Mouse (Mus musculus): ENCODE data around the gene Kmt2d.
A peak's percentile ranks its signal among the peaks of the same experiment; 100 is the strongest.
"Not testable (repeated sequence)": the region's sequence is repeated elsewhere in the genome, so short reads cannot be mapped to it uniquely, and the experiment has no call there.

Kmt2d gene

GRCm38 (mm10) chr15:98871070-98871915 is at the start of gene Kmt2d:
TSS of gene Kmt2d (minus strand) at chr15:98871204.
- no peak for DNase-seq (ENCODE audit: low spot score in 2 of 2)

GRCm38 (mm10) chr15:98918499-98918895 is 47.5 kb upstream of the Kmt2d start:
- DNase-seq (ENCODE audit: low spot score in 2 of 2), result not testable (repeated sequence)

DNA sequence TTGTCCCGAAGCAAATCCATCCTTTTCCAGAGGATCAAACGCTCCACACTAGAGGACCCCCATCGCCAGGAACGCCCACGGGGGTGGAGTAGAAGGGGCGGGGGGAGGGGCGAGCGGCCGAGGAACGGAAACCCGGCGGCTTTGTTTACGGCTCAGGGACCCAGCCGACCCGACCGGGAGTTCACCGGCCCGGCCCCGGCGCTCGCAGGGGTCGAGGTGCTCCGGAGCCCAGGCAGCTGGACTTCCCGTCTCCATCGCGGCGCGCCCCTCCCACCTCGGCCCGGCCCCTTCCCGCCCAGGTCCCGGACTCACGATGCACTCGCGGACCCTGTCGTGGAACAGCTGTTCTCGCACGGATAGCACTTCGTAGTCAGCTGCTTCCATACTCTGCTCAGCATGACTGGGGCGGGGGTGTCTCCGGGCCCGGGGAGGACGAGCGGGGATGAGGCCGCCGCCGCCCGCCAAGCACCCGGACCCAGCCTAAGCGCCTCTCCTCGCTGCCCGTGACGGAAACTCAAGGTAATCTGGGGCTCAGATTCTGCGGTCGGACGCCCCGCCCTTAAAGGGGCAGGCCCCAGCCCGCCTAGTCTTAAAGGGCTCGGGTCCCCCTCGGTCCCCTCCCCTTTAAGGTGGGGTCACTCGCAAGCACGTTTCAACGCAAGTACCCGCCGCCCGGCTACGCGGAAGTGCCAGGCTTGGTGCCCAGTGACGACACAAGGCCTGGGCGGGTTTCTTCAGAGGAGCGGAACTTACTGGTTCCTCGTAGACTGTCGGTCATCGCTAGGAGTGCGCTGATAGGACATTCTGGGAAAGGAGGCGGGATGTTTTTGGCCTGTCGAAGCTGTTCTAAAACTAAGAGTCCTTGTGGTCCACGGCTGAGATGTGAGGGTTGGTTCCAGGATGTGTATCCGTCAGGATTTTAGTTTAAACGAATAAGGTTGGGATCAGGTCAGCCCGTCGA is 46.8 kb upstream of the Kmt2d start, which contains the start of gene Lmbr1l:
Gene Lmbr1l, minus strand, starts transcription at position 694 of the 961 bp plus-strand sequence.
- peak; percentile 94 to 99 for DNase-seq (ENCODE audit: low spot score in 2 of 2)

- DNase-seq (ENCODE audit: low spot score in 2 of 2), result no peak
These were observed 46.1 kb upstream of the Kmt2d start for GRCm38 (mm10) chr15:98917091-98917490.

DNA sequence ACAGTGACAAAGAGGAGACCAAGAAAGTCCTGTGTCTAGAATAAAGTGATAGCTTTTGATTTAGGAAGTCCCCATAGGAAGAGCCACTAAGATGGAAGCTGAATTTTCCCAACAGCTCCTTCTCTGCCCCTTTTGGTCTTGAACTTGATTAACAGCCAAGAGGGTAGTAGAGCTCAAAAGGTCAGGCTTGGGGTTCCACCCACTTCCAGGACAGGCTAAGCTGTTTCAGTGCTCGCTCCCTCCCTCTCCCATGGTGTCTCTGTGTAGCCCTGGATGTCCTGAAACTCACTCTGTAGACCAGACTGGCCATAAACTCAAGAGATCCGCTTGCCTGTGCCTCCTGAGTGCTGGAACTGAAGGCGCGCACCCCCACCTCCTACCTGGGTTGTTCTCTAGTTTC is 45.0 kb upstream of the Kmt2d start:
- DNase-seq (ENCODE audit: low spot score in 2 of 2), result no peak

GRCm38 (mm10) chr15:98914903-98915302 is 43.9 kb upstream of the Kmt2d start:
- no peak for DNase-seq (ENCODE audit: low spot score in 2 of 2)

DNA sequence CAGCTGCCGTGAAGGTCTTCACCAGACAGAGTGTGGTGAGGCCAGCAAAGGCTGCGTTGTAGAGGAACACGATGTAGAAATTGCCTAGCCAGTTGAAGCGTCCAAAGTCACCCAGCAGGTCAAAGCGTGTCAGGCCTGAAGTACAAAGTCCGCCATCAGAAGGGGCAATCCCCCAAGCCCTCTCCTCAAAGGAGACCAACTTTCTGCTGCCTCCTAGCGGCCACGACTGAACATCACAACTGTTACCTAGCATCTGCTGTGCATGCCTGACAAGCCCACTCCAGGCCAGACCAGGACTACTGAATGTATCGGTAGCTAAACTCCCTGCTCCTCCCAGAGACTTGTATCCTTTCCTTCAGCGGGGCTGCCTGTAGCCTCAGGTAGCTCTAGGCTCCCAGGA is 33.7 kb upstream of the Kmt2d start:
- DNase-seq (ENCODE audit: low spot score in 2 of 2), result no peak

GRCm38 (mm10) chr15:98902600-98902999 is 31.6 kb upstream of the Kmt2d start:
- no peak for DNase-seq (ENCODE audit: low spot score in 2 of 2)

- no peak for DNase-seq (ENCODE audit: low spot score in 2 of 2)
These were observed 30.5 kb upstream of the Kmt2d start for GRCm38 (mm10) chr15:98901530-98901929.

- no peak for DNase-seq (ENCODE audit: low spot score in 2 of 2)
These were observed 27.2 kb upstream of the Kmt2d start, which contains the start of gene Dhh for GRCm38 (mm10) chr15:98897928-98898800. TSS of gene Dhh (minus strand) at chr15:98898540.

DNA sequence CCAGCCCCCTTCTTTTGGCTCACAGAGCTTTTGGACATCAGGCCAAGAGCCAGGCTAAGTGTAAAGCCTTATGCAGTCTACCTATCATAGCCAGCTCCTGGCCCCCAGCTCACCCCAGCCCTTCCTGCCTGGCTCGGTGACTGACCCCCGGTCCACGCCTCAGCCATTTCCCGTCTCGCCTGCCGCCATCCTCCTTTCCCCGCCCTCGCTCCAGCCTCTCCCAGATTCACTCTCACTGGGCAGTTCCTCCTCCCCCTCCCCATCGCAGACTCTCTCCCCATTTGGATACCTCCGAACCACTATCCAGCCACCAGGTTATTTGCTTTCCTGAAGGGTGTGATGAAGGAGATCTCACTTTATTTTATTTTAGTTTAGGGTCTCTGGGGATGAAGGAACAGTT is 26.5 kb upstream of the Kmt2d start:
- DNase-seq (ENCODE audit: low spot score in 2 of 2), result no peak

DNA sequence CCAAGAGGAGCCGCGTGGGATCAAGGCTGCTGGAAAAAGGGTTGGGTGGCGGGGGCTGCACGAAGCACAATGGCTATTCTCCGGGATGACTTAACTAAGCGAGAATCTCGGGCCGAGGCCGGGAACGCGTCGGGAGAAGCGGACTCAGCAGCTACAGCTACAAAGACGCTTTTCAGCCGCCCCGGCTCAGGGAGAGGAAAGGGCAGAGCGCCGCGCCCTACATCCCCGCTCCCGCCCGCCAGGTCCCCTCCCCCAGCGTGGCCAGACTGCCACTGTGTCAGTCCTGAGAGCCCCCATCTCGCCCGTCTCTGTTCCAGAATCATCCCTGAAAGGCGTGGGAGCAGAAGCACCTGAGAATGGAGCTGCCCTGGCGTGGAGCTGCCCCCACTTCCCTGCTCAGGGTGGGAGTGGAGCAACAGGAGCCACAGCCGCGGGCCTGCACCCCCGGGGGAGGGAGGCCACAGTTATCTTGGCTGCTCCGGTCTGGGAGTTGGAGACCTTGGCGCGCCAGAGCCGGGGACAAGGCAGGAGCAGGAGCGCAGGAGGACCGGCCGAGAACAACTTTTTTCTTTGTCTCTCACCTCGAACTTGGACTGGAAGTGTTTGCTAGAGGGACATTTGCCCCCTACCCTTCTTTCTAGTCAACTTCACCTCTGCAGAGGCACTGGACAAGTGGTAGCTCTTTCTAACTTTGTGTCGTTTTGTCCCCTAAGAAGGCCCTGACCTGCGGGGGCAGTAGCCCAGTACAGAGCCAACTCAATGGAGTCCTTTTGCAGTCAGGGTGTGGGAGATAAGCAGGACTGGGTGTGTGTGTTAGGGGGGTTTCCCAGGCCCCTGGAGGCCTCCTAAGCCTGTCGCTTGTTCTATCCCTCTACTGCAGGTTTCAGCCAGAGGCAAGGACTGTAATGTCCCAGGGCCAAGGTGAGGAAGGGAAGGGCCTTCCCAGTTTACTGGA is 24.9 kb upstream of the Kmt2d start:
- no peak for DNase-seq (ENCODE audit: low spot score in 2 of 2)

GRCm38 (mm10) chr15:98894746-98895634 is 24.0 kb upstream of the Kmt2d start:
- DNase-seq (ENCODE audit: low spot score in 2 of 2), result no peak

- no peak for DNase-seq (ENCODE audit: low spot score in 2 of 2)
These were observed 23.1 kb upstream of the Kmt2d start, which contains the start of gene Rhebl1 for GRCm38 (mm10) chr15:98893940-98894745. TSS of gene Rhebl1 (minus strand) at chr15:98894540.

- DNase-seq (ENCODE audit: low spot score in 2 of 2), result no peak
These were observed 22.0 kb upstream of the Kmt2d start for GRCm38 (mm10) chr15:98893036-98893435.

DNA sequence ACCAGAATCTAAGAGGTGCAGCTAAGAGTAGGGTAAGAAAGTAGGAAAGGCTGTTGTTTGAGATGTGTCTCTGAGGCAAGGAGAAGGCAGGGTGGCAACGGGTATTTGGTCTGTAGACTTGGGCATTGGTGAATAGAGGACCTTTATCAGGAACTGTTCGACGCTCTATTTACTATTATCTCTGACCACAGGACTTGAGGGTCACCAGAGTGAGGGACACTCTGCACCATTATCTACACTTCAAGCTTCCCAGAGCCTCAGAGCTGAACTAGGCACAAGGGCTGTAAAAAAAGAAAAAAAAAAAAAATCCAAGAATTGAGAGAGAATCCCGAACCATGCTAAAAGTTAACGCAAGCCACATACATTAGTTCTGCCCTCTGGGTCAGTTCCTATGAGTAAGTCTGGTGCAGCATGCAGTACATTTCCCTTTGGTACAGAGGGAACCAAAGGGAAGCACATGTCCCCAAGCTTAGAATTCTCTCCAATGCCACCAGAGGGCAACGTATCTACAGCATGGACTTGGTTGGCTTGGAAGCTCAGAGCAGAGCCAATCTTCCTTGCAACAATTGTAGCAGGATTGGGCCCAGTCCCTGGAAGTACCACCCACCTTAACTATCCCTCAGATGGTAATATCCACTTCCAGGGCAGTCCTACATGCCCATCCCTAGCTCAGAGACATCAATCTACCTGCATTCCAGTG is 21.1 kb upstream of the Kmt2d start:
- DNase-seq (ENCODE audit: low spot score in 2 of 2), result no peak

GRCm38 (mm10) chr15:98891198-98891742 is 20.3 kb upstream of the Kmt2d start:
- no peak for DNase-seq (ENCODE audit: low spot score in 2 of 2)

Measured in cerebellum, postnatal 4 days (tissue).